Mouse (Mus musculus) gastrocnemius, adult 18-20 months (tissue): ENCODE results near the gene Skint1. TPM values are rescaled to one million over a fixed set of nuclear protein-coding genes. Genes with fewer than 3 reads are reported as not detected.
"Not testable (repeated sequence)": the region's sequence is repeated elsewhere in the genome, so short reads cannot be mapped to it uniquely, and the experiment has no call there.

Experiments used
- DNase-seq: peaks from one replicate; pipeline ENCODE4 v3.0.0; 2021; ENCODE audit warnings: low spot score
- long read RNA-seq, 2 experiments: library from polyadenylated mRNA; stranded (forward); transcript quantifications; one replicate each; pipeline ENCODE4 v2.0.0; 2021
- total RNA-seq, 2 experiments: library from RNA; stranded (reverse); gene quantifications; 2 replicates each; pipeline ENCODE4 v1.2.3; 2021

Skint1 gene
- total RNA-seq: not detected
- long read RNA-seq, experiment 1: 0 reads
- long read RNA-seq, experiment 2: 0 reads

GRCm38 (mm10) chr4:112005969-112006368 is at the start of gene Skint1:
Skint1 (plus strand) TSS chr4:112006269.
- no peak for DNase-seq

GRCm38 (mm10) chr4:111961309-111961708 is 44.8 kb upstream of the Skint1 start:
- no peak for DNase-seq

- not testable (repeated sequence) for DNase-seq
These were observed 42.8 kb upstream of the Skint1 start for GRCm38 (mm10) chr4:111963241-111963640.

GRCm38 (mm10) chr4:111963669-111964068 is 42.4 kb upstream of the Skint1 start:
- DNase-seq: no peak

- no peak for DNase-seq
These were observed 33.4 kb upstream of the Skint1 start, which contains the start of gene Skint7 for GRCm38 (mm10) chr4:111972623-111973022. Skint7 (plus strand) TSS chr4:111972923.

- no peak for DNase-seq
These were observed 65.6 kb downstream of the Skint1 start, which contains the start of gene Skint4 for GRCm38 (mm10) chr4:112071716-112072115. Skint4 (plus strand) TSS chr4:112072016.

Other genes starting within 250 kb of the Skint1 start
- not detected for gene Slc5a9, start 103.4 kb upstream of the Skint1 start, total RNA-seq
- not detected for gene Skint8, start 86.9 kb upstream of the Skint1 start, total RNA-seq
- gene Skint7, start 33.3 kb upstream of the Skint1 start, total RNA-seq: not detected
- not detected for gene Skint4, start 65.7 kb downstream of the Skint1 start, total RNA-seq
- not detected for gene Skint3, start 226.0 kb downstream of the Skint1 start, total RNA-seq